Mouse (Mus musculus): ENCODE data around the gene Foxi1.

GRCm38 (mm10) chr11:34155235-34155634 is 52.7 kb downstream of the Foxi1 start:
- TF ChIP-seq POLR2A (IDR thresholded peaks at IDR 0.05; ENCODE audit: extremely low read depth, insufficient read depth, low read length) (no peak), CTCF (IDR thresholded peaks at IDR 0.05; ENCODE audit: extremely low read depth, insufficient read depth, low read length) (no peak)

All from cortical plate, adult 2 months (tissue).